In genomic region chr4:41502986-41503412, GRCm38 (mm10) we compare ENCODE assay signal across 8 mouse cellular contexts. TPM values are rescaled to one million over a fixed set of nuclear protein-coding genes. Genes with fewer than 3 reads are reported as not detected.
A peak's percentile ranks its signal among the peaks of the same experiment; 100 is the strongest.
DNase-seq lines count a peak whose midpoint lies in the region; ATAC-seq lines count a peak whose summit lies in the region.

TSS of gene AI464131 (minus strand) at chr4:41503076.

- peak; percentile 34 for DNase-seq in T-cell, adult 2 months (ENCODE audit: low spot score)
- peak; percentile 92 to 97 for DNase-seq in cerebellum, postnatal 36 days
- peak; percentile 93 for DNase-seq in frontal cortex, postnatal 36 days (ENCODE audit: low spot score in 2 of 2)
- peak; percentile 88 for DNase-seq in hindbrain, embryonic 14.5 days (ENCODE audit: low spot score)
- DNase-seq in layer of hippocampus, postnatal 36 days = peak; percentile 93 to 94
- peak; percentile 98 for DNase-seq in lung, postnatal 25 days (ENCODE audit: low spot score)
- DNase-seq in retina, postnatal 1 day = peak; percentile 98
- peak; percentile 79 for DNase-seq in thymus, postnatal 4 days

- H3K4me2 ChIP-seq in hindbrain, embryonic 14.5 days (replicated peaks) = peak within 1 kb of the TSS; percentile 50

- H3K9ac ChIP-seq in hindbrain, embryonic 14.5 days = peak within 1 kb of the TSS; percentile 6; the same call in 1 of the 2 replicates

- H3K36me3 ChIP-seq in hindbrain, embryonic 14.5 days (replicated peaks; ENCODE audit: control insufficient read depth, insufficient read depth) = no peaks in the 10 kb centered on the region

- peaks cover 41% of the 10 kb centered on the region for H3K27me3 ChIP-seq in hindbrain, embryonic 14.5 days (ENCODE audit: control insufficient read depth, insufficient read depth, low read length)

- ATAC-seq in hindbrain, embryonic 14.5 days (ENCODE audit: low FRiP score) = peak; percentile 86

- no peaks in the 10 kb centered on the region for H3K9me3 ChIP-seq in hindbrain, embryonic 14.5 days (ENCODE audit: control insufficient read depth, low read length)

- H3K4me3 ChIP-seq in hindbrain, embryonic 14.5 days (replicated peaks; ENCODE audit: low read length) = peak within 1 kb of the TSS; percentile 26

- H3K4me1 ChIP-seq in hindbrain, embryonic 14.5 days (replicated peaks; ENCODE audit: control insufficient read depth, insufficient read depth, low read length) = peaks cover 25% of the 10 kb centered on the region

- no peak within 1 kb of the TSS for H3K27ac ChIP-seq in hindbrain, embryonic 14.5 days

- under 1% methylated on average over 15 of the region's 18 CpGs for WGBS in hindbrain, embryonic 14.5 days

RNA-seq across cellular contexts. Expression of gene AI464131, which starts in this region (rescaled TPM):
- 10.3 and 12.4 TPM in 2 replicates for polyA plus RNA-seq in hindbrain, embryonic 14.5 days (2014; fragmentation: Nextera tagmentation; extraction: Ambion mirVana)
- total RNA-seq in layer of hippocampus, postnatal 36 days (2021) = 10 to 100 TPM; 29.9 to 32.4 TPM

Comparison
In these comparisons a context has a peak if more than half of its experiments do, and no peak if none do; other contexts are left out.
1. DNase-seq: peak in every context shown above with its lines; median percentile 98 in lung, postnatal 25 days; 98 in retina, postnatal 1 day; 94 in cerebellum, postnatal 36 days; 94 in layer of hippocampus, postnatal 36 days; 93 in frontal cortex, postnatal 36 days; 88 in hindbrain, embryonic 14.5 days; 79 in thymus, postnatal 4 days; 34 in T-cell, adult 2 months.